Mouse (Mus musculus): ENCODE results near the gene Nthl1.

DNA sequence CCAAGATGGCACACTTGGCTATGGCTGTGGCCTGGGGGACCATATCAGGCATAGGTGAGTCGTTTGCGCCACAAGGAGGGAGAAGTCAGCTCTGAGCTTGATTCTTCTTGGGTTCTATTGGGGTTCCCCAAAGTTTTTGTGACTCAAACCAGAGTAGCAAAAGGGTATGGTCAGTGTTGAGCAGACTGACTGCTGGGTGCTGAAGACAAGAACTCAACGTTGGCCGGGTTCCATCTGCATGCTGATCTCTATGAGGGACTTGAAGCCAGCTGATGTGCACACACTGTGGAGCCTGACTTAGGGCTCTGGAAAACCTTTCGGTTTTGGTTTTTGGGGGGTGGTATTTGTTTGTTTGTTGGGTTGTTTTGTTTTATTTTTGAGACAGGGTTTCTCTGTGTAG lies 3.2 kb downstream of the Nthl1 start:
- no peak for TF ChIP-seq CTCF (IDR thresholded peaks at IDR 0.05; ENCODE audit: control insufficient read depth, insufficient read depth, insufficient replicate concordance, low read depth, low read length)
- no peak for TF ChIP-seq POLR2A (IDR thresholded peaks at IDR 0.05; ENCODE audit: control insufficient read depth, low read depth, low read length)
